Mouse (Mus musculus): ENCODE measurements at regions not wholly inside any gene's neighbourhood (a gene's known extent, or its start where the extent isn't known, plus 50 kb on each side); places are given as distances from the start of the nearest gene placed in this dataset.

DNA sequence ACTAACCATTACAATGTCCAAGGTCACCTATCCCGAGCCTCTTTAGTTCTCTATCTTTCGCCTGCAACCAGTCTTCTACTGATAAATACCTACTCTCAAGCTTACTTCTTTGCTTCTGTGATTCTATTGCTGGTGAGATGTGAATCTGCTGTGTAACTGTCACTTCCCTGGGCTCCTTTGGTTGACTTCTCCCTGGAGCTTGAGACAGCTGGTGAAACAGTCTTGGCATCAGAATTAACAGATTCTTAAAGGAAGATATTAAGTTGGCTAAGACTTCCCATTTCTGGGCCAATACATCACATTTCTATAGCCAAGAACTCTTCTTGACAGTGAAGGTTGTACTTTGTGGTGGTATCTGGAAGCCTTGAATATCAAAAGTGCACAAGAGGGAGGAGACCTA is 239.8 kb upstream of the B3gat1 start:
- TF ChIP-seq EP300 (IDR thresholded peaks at IDR 0.05; ENCODE audit: low read depth) (no peak), CTCF (IDR thresholded peaks at IDR 0.05; ENCODE audit: low read depth) (no peak)
